Mouse (Mus musculus): ENCODE results near the gene Wdr62.

GRCm38 (mm10) chr7:30296816-30297215 is 16.6 kb upstream of the Wdr62 start:
- TF ChIP-seq GATA1 (IDR thresholded peaks at IDR 0.05; ENCODE audit: low read length): no peak
- no peak for TF ChIP-seq TAL1 (IDR thresholded peaks at IDR 0.05; ENCODE audit: low read length)
